Comparison of ENCODE assay signal across 8 mouse cellular contexts in the genomic region with DNA sequence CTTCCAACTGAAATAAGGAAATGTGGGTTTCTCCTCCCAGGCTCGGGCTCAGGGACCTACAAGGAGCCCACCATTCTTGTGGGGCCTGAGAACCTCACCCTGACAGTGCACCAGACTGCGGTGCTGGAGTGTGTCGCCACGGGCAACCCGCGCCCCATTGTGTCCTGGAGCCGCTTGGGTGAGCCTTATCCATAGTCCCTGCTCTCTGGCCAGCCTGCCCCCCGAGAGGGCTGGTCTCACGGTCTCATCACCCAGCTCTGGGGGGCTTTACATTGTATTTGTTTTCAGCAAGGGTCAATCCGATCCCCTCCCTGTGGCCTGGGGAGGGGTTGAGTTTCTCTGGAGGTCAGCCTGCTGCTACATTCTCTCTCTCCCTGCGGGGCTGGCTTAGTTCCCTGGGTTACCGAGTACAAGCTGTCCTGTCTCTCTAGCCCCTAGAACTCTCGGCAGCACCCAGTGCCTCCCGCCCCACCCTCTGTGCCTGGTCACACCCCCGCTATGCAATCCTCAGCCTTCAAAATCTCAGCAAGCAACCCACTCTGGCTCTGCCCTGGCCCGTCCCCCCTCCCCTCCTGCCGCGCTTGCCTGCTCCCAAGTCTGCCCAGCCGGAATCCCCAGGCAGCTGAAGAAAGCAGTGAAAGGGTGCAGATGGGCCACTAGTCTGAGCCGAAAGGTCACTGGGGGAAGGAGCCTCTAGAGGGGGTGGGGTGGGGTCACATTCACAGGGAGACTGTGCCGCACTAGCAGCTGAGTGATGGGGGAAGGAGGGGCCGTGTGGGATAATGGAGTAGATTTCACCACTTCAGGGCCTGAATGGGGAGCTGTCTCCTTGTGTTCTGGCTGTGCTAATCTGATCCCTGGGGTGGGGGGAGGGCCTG. TPM values are rescaled to one million over a fixed set of nuclear protein-coding genes. Genes with fewer than 3 reads are reported as not detected.
DNase-seq lines count a peak whose midpoint lies in the region; ATAC-seq and TF ChIP-seq lines count a peak whose summit lies in the region.

No protein-coding gene starts in this region.

- ATAC-seq in Patski, result peak; percentile 1
- no peak for ATAC-seq in inflammation-experienced regulatory T-cells, adult 6 months

- peak; percentile 64 for DNase-seq in gastrocnemius, adult 2 months
- DNase-seq in gastrocnemius, postnatal 10 days, result no peak
- no peak for DNase-seq in Patski (ENCODE audit: low read depth, low spot score)
- DNase-seq in gastrocnemius, postnatal 14 days, result peak; percentile 40
- peak; percentile 71 for DNase-seq in limb, embryonic 10.5 days (ENCODE audit: low spot score)
- no peak for DNase-seq in left cerebral cortex, adult 8-10 months (ENCODE audit: low spot score in 2 of 2)

- no peak for TF ChIP-seq POLR2A in olfactory bulb, adult 2 months (IDR thresholded peaks at IDR 0.05; ENCODE audit: insufficient read depth, low read depth, low read length)

- peaks cover 88% of the 10 kb centered on the region for H3K36me3 ChIP-seq in limb, embryonic 10.5 days

- H3K9me3 ChIP-seq in limb, embryonic 10.5 days (replicated peaks), result no peaks in the 10 kb centered on the region

- WGBS in limb, embryonic 10.5 days, result 3% methylated on average over 22 of the region's 22 CpGs
- 22% methylated on average over 22 of the region's 22 CpGs for WGBS in olfactory bulb, adult 2 months

- H3K27ac ChIP-seq in gastrocnemius, adult 2 months, result peak overlapping the region; percentile 24; the same call in 1 of the 2 replicates
- peak overlapping the region; percentile 88 for H3K27ac ChIP-seq in limb, embryonic 10.5 days
- peak overlapping the region; percentile 7; the same call in 1 of the 2 replicates for H3K27ac ChIP-seq in olfactory bulb, adult 2 months (ENCODE audit: insufficient read depth, low read depth, low read length)

- in situ Hi-C loops in Patski (cut with MboI; ENCODE audit: low pct_unique_long_range_greater_than_20kb), result no loop called here

- peaks cover 36% of the 10 kb centered on the region for H3K27me3 ChIP-seq in Patski
- no peaks in the 10 kb centered on the region for H3K27me3 ChIP-seq in limb, embryonic 10.5 days (ENCODE audit: low read depth, poor library complexity, severe bottlenecking)

- CTCF ChIA-PET in Patski (lab: Charles Lee), result no interaction called here

- H3K4me3 ChIP-seq in gastrocnemius, adult 2 months, result peak overlapping the region; percentile 53
- peak overlapping the region; percentile 19 for H3K4me3 ChIP-seq in limb, embryonic 10.5 days
- H3K4me3 ChIP-seq in olfactory bulb, adult 2 months (ENCODE audit: insufficient read depth, low read depth, low read length), result peak overlapping the region; percentile 12; the same call in 1 of the 2 replicates

- intact Hi-C loops in gastrocnemius, adult 2 months (cut with DNase I), result no loop called here
- intact Hi-C loops in gastrocnemius, postnatal 14 days (cut with DNase I; ENCODE audit: low total_unique reads), result no loop called here

- POLR2A ChIA-PET in Patski (lab: Charles Lee), result interaction anchor here (0.6 to 1.6 kb wide), 2 partner anchors 10 to 251 kb away, joined by 3 to 4 read pairs; no protein-coding TSS in a partner anchor

- TF ChIP-seq CTCF in gastrocnemius, adult 2 months (IDR thresholded peaks at IDR 0.05), result no peak
- no peak for TF ChIP-seq CTCF in Patski (IDR thresholded peaks at IDR 0.05)
- TF ChIP-seq CTCF in olfactory bulb, adult 2 months (IDR thresholded peaks at IDR 0.05; ENCODE audit: insufficient read depth, low read depth, low read length), result no peak

- peaks cover 91% of the 10 kb centered on the region for H3K4me1 ChIP-seq in limb, embryonic 10.5 days
- H3K4me1 ChIP-seq in olfactory bulb, adult 2 months (ENCODE audit: control insufficient read depth, insufficient read depth, low read length), result peaks cover 32% of the 10 kb centered on the region

RNA-seq across cellular contexts. Expression of a gene that starts 16.6 kb away (rescaled TPM):
- 1 to 10 TPM; 3.6 to 3.9 TPM for total RNA-seq in gastrocnemius, adult 2 months (2021)
- 1 to 10 TPM; 6.6 to 8.1 TPM for total RNA-seq in gastrocnemius, postnatal 10 days (2021)
- polyA plus RNA-seq in Patski (2021), result 7.0 TPM
- total RNA-seq in gastrocnemius, postnatal 14 days (2021), result 1 to 10 TPM; 4.9 to 5.4 TPM
- polyA plus RNA-seq in limb, embryonic 10.5 days (2016; fragmentation: Nextera tagmentation; extraction: Ambion mirVana), result 8.7 and 9.0 TPM in 2 replicates
- polyA plus RNA-seq in olfactory bulb, adult 2 months (2012; ENCODE audit: insufficient read depth, insufficient read length, low replicate concordance, missing spikeins), result not detected in 2 replicates
- 1 to 10 TPM; 5.4 to 8.0 (median 5.8) TPM for polyA plus RNA-seq in inflammation-experienced regulatory T-cells, adult 6 months (2017; shearing (Covaris generic))
- total RNA-seq in left cerebral cortex, adult 8-10 months (2022), result 1 to 10 TPM; 3.4 to 4.8 (median 4.0) TPM

RNA-seq across cellular contexts. Expression of a gene that starts 37.6 kb away (rescaled TPM):
- total RNA-seq in gastrocnemius, adult 2 months (2021), result under 1 TPM; 0.17 to 0.18 TPM
- total RNA-seq in gastrocnemius, postnatal 10 days (2021), result under 1 TPM; 0.59 to 0.65 TPM
- polyA plus RNA-seq in Patski (2021), result not detected
- under 1 TPM; 0.37 to 0.58 TPM for total RNA-seq in gastrocnemius, postnatal 14 days (2021)
- polyA plus RNA-seq in limb, embryonic 10.5 days (2016; fragmentation: Nextera tagmentation; extraction: Ambion mirVana), result 230 and 420 TPM in 2 replicates
- polyA plus RNA-seq in olfactory bulb, adult 2 months (2012; ENCODE audit: insufficient read depth, insufficient read length, low replicate concordance, missing spikeins), result not detected in 2 replicates
- not detected for polyA plus RNA-seq in inflammation-experienced regulatory T-cells, adult 6 months (2017; shearing (Covaris generic))
- 1 to 10 TPM; 1.2 to 2.1 (median 1.2) TPM for total RNA-seq in left cerebral cortex, adult 8-10 months (2022)

Comparison
In these comparisons a context has a peak if more than half of its experiments do, and no peak if none do; other contexts are left out.
1. DNase-seq: peak in gastrocnemius, adult 2 months (single experiment), gastrocnemius, postnatal 14 days (single experiment) and limb, embryonic 10.5 days (single experiment); none in gastrocnemius, postnatal 10 days (single experiment), Patski (single experiment) and left cerebral cortex, adult 8-10 months (0 of 2).
2. H3K27ac ChIP-seq: peak in every context shown above with its lines; median percentile 88 in limb, embryonic 10.5 days; 24 in gastrocnemius, adult 2 months; 7 in olfactory bulb, adult 2 months.
3. Peak in every context shown above with its lines, with median percentiles within 50 percentile points of each other: H3K4me3 ChIP-seq.